Mouse (Mus musculus): ENCODE results near the gene Sst.
"Not testable (repeated sequence)": the region's sequence is repeated elsewhere in the genome, so short reads cannot be mapped to it uniquely, and the experiment has no call there.

Gene Sst

GRCm38 (mm10) chr16:23890636-23891035 lies at the start of gene Sst:
TSS of gene Sst (minus strand) at chr16:23890958.
- no peak for DNase-seq (ENCODE audit: low read depth, low spot score)

- DNase-seq (ENCODE audit: low read depth, low spot score), result no peak
These were observed 43.6 kb upstream of the Sst start for GRCm38 (mm10) chr16:23934397-23934796.

DNA sequence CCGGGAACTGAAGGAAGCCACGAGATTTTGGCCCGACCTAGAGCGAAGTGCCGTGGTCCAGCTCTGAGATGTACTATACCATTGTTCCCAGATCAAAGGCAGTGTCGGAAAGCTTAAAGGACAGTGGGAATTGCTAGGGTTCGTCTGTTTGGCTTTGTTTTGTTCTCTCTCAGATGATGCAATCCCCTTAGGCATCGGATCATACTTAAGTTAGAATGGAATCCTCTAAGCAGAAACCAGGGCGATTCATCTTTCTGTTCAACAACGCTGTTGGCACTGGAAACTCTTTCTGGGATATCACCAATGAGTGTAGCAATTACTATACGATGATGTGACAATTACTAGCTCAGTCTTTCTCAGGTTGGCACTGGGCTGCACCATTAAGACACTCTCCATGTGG lies 41.5 kb upstream of the Sst start, which contains the start of gene Rtp2:
TSS of gene Rtp2 (minus strand) at position 101 of the 400 bp plus-strand sequence.
- DNase-seq (ENCODE audit: low read depth, low spot score), result no peak

GRCm38 (mm10) chr16:23931275-23931674 lies 40.5 kb upstream of the Sst start:
- no peak for DNase-seq (ENCODE audit: low read depth, low spot score)

DNA sequence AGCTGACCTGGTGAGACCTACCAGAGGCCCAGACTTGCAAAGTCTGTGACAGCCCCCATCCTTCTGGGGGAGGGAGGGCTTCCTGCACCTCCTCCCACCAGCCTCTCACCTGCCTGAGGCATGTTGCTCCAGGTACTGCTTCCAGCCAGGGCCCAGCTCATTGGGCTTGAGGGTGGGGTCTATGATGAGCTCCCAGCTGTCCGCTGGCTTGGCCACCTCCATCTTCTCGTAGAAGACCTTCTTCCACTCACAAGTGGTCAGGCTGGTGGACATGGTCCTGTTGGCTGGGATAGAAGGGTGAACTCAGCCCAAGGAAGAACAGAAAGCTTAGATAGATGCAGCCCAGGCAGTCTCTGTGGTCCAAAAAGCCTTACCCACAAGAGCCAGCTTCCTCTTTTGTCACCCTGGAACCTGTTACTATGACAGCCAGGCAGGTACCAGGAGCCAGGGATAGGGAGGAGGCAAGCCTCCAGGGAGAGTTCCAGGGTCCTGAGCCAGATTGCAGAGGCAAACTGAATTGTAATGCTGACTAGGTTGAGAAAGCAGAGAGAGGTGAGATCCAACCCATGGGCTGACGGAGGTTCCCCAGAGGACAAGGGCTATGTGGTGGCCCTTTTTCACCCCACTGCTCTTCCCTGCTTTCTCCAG lies 39.8 kb upstream of the Sst start:
- DNase-seq (ENCODE audit: low read depth, low spot score), result no peak

DNA sequence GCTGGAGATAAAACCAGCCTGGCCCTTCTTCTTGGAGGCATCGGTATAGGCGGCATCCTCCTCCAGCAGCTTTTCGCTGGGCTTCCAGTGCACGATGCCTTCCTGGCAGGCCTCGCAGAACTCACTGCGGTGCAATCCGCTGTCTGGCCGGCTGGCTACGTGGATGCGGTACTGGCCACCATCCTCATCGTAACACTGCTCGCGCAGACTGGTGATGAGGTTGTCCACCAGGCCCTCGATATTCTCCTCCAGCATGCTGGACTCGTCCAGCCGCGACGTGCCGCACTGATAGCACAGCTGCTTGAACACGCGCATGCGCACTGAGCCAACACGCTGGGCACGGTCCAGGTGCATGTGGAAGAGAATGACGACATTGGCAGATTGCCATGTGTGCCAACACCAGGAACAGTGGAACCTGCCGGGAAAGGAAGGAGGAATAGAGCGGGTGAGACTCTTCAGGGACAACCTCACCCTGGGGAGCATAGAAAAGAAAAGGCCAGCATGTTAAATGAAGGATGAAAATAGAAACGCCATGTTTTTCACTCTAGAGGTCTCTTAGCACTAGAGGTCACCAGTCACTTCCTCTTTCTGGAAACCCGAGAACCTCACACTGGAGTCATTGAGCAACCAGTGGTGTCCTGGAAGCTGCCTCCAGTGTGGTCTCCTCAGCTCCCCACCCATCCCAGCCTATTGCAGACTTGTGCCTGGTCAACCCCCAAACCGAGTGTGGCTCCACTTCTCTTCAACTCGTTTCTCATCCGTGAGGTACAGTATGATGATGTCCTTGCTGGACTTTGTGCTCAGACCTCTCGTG lies 36.8 kb upstream of the Sst start:
- no peak for DNase-seq (ENCODE audit: low read depth, low spot score)

DNA sequence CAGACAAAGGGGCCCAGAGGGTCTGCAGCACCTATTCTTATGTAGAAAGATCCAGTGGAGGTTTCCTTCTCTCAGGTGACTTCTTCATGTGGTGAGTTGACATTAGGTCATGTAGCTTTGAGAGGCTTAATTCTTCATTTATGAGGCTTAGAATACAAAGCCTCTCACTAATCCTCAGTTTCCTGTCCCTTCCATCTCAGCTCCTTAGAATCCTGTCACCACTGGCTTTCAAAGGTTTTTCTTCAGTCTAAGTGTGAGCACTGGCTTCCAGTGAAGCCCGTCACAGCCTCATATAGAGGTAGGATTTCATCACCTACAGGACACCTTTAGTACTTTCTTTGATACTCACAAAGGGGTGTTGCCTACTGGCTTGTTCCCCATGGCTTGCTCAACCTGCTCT lies 32.1 kb upstream of the Sst start:
- no peak for DNase-seq (ENCODE audit: low read depth, low spot score)

DNA sequence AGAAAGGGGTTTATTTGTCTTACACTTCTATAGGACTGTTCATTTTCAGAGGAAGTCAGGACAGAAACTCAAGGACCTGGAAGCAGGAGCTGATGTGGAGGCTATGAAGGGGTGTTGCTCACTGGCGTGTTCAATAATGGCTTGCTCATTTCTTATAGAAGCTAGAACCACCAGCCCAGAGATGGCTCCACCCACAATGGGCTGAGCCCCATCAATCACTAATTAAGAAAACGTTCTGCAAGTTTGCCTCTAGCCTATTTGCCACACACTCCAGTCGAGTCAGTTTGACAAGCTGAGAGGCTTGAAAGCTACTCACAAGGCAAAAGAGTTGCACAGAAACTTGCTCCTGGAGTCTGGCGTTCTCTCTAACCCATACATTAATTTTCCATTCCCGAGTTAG lies 30.9 kb upstream of the Sst start:
- no peak for DNase-seq (ENCODE audit: low read depth, low spot score)

GRCm38 (mm10) chr16:23919418-23919817 lies 28.7 kb upstream of the Sst start:
- DNase-seq (ENCODE audit: low read depth, low spot score), result no peak

- DNase-seq (ENCODE audit: low read depth, low spot score), result no peak
These were observed 22.6 kb upstream of the Sst start for GRCm38 (mm10) chr16:23913401-23913800.

- DNase-seq (ENCODE audit: low read depth, low spot score), result no peak
These were observed 22.0 kb upstream of the Sst start for GRCm38 (mm10) chr16:23912741-23913140.

GRCm38 (mm10) chr16:23909015-23909354 lies 18.2 kb upstream of the Sst start:
- not testable (repeated sequence) for DNase-seq (ENCODE audit: low read depth, low spot score)

DNA sequence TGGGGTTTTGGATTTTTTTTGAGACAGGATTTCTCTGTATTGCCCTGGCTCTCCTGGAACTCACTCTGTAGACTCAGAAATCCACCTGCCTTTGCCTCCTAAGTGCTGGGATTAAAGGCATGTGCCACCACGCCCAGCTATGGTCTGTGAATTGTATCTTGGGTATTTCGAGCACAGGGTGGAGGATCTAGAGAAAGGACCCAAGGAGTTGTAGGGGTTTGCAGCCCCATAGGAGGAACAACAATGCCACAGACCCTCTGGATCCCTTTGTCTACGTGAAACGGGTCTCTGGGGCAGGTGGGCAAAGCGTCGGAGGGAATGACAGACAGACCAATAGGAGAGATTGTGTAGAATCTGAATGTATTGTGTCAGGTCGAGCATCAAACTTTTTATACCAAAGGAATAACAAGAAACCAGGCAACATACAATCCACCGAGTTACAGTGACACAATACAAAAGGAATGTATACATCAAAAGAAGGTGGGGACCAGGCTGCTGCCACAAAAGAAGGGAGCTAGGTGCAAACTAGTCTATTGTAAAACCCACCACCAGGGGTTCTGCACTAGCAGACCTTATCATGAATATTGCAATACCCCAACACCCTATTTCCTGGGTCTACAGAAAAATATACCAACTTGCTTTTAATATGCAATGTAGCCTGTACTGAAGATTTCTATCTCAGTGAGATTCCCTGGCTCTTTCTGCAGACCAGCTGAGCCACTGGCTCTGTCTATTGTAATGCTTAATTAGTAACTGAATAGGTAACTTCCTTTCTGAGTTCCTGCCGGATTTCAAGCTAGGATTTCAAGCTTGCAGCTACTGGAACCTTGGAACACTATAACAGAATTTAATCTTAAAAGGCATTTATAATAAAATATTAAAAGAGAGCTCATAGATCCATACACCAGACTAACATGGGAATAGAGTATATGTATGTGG lies 17.6 kb upstream of the Sst start:
- DNase-seq (ENCODE audit: low read depth, low spot score), result not testable (repeated sequence)

DNA sequence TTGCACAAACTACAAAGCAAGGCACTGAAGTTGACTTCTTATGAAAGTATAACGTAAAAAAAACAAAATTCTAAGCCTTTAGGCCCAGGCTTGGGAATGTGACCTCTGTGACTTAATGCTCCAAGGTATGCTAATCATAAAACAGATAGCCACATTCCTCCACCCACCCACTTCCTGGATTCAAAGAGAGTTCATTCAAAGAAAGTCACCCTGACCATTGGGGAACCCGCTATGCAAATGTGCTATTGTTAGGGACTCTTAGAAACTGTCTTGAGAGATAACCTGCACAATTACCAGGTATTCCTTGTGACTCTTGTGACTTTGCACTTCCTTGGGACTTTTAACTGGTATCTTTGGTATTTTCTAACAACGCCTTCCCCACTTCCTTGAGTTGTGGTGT lies 15.8 kb upstream of the Sst start:
- DNase-seq (ENCODE audit: low read depth, low spot score), result not testable (repeated sequence)

DNA sequence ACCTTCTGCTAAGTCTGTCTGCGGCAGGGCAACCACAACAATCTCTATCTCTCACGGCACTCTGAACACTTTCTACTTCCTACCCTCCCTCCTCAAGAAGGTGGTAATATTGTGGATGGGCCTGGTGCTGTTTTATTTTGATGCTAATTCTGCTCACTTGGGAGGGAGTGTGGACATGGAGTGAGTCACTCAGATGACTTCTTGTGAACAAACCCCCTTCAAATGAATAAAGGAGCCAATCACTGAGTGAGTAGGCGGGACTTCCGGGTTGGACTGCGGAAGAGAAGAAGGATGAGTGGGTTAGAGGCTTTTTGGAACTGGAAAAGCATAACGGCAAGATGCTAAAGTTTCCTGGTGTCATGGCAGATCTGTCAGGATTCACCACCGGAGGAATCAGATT lies 10.7 kb upstream of the Sst start:
- no peak for DNase-seq (ENCODE audit: low read depth, low spot score)

- no peak for DNase-seq (ENCODE audit: low read depth, low spot score)
These were observed 9.3 kb upstream of the Sst start for GRCm38 (mm10) chr16:23900061-23900460.

GRCm38 (mm10) chr16:23898840-23899239 lies 8.1 kb upstream of the Sst start:
- DNase-seq (ENCODE audit: low read depth, low spot score), result peak; percentile 52

- DNase-seq (ENCODE audit: low read depth, low spot score), result peak; percentile 39
These were observed 7.3 kb upstream of the Sst start for GRCm38 (mm10) chr16:23897984-23898586.

- no peak for DNase-seq (ENCODE audit: low read depth, low spot score)
These were observed 6.7 kb upstream of the Sst start for GRCm38 (mm10) chr16:23897486-23897885.

DNA sequence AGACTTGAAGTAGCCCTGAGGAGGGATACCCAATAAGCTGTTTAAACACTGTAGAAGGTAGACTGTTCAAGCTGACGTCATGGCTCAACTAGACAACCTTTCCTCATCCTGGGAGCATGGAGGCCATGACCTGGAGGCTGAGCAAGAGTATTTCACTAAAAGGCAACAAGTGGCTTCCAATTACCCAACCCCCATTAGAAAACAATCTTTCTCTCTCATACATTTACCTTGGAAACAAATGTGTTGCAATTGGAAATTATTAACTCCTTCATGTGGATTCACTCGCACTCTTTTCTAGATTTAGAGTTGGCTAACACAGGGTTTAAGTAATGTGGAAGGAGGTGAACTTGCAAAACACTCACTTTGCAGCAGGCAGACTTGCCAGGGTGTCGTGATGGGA lies 4.4 kb upstream of the Sst start:
- no peak for DNase-seq (ENCODE audit: low read depth, low spot score)

- DNase-seq (ENCODE audit: low read depth, low spot score), result no peak
These were observed 607 bp downstream of the Sst start for GRCm38 (mm10) chr16:23890151-23890550.

Measured in WW6 (cell line).